Mouse (Mus musculus): ENCODE data around the gene Ddx19a.
A peak's percentile ranks its signal among the peaks of the same experiment; 100 is the strongest.
"Not testable (repeated sequence)": the region's sequence is repeated elsewhere in the genome, so short reads cannot be mapped to it uniquely, and the experiment has no call there.

Gene Ddx19a

DNA sequence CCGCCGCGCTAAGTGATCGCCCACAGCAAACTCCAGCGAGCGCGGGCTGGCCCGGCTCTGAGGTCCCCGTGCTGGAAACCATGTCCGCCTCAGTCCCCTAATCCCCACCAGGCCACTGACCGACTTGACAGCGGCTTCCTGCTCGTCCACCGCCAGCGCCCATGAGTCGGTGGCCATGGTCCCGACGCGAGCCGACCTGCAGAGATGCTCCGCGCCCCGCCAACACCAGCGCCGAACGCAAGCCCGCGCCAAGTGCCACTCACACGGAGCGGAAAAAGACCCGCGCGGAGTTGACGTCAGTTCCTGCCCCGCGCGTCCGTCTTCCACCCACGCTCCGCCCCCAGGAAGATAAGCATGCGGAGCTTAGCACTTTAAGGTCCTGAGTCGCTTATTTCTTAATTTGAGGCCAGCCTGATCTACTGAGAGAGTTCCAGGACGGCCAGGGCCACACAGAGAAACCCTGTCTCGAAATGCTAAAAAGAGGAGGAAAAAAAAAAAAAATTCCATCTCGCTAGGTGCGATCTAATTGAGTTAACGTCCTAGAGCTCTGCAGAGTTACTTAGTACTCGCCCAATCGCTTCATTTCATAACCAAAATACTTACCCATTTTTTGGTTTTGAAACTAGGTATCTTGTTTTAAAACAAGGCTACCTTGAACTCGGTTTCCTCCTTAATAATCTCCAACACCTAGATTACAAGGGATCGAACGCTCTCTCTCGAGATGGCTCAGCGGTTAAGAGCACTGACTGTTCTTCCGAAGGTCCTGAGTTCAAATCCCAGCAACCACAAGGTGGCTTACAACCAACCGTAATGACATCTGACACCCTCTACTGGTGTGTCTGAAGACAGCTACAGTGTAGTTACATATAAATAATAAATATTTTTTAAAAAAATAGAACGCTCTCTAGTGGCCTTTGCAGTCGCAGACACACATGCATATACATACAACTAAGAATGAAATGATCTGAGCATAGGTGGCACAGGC, at the start of gene Ddx19a:
Gene Ddx19a (minus strand): TSS at position 254 of the 985 bp plus-strand sequence.
- DNase-seq (ENCODE audit: low spot score) = peak; percentile 89

DNA sequence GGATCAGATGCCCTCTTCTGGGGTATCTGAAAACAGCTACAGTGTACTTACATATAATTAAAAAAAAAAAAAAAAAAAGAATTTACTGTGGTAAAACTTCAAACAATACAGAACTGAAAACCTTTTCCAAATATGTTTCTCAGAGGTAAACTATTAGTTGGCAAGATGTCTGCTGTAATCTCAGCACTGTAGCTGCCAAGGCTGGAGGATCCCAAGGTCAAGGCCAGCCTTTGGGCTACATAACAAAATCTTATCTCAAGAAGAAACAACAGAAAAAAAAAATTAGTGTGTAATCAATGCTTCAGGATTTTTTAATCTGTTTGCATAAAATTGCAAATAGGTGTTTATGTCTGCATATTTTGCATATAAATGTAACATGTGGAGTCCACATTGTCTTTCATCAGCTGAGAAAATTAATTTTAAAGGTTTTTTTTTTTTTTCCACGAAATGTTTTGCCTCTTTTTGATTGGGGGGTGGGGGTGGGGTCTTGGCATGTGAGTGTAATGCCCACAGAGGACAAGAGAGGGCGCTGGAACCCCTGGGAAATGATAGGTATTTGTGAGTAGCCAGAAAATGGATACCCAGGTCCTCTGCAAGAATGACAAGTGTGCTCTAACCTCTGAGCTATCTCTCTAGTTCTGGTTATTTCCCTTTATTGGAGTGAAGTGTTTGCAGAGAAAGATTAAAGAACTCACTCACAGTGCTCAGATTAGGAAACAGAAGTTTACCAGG, 46.6 kb upstream of the Ddx19a start:
- DNase-seq (ENCODE audit: low spot score) = no peak

DNA sequence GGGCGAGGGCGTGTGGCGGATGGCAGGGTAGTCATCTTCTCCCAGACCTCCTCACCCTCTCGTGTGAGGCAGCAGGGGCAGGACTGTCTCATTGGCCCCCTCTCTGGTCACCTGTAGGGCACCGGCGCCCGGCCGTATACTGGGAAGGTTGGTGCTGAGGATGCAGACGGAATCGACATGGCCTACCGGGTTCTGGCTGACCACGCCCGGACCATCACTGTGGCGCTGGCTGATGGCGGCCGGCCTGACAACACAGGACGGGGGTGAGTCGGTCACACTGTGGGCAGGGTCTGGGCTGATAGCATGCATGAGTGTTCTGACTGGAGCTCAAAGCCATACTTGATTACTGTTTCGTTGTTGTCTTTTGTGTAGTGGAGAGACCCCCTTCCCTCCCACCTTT, 44.9 kb upstream of the Ddx19a start:
- no peak for DNase-seq (ENCODE audit: low spot score)

DNA sequence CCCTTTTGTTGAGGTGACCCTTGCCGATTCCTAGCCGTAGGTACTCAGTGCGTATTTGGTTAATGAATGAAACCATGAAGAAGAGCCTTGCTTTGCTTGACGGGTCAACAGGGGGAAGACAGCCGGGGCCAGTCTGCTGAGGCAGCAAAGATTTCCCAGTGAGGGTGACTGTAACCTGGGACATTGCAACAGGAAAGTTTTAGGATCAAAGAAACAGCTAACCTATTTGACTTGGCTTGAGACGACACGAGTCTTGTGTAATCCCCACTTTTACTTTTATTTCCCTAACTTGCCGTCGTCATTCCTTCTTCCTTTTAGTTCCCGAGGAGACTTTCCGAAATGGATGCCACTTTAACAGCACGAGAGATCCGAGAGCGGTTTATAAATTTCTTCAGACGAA, 39.0 kb upstream of the Ddx19a start:
- no peak for DNase-seq (ENCODE audit: low spot score)

DNA sequence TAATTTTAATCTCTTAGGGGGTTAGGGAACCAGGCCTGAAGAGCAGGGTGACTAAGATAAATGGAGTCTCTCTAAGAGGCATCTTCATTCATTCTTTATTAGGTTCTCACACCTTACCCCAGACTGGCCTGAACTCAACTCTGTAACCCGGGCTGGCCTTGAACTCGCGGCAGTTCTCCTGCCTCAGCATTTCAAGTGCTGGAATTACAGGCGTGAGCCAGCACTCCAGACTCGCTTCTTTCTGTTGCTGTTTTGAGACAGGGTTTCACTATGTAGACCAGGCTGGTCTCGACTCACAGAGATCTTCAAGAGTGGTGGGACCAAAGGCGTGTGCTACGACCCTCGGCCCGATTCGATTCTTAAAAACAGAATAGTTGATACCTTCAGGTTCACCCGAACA, 36.7 kb upstream of the Ddx19a start:
- no peak for DNase-seq (ENCODE audit: low spot score)

DNA sequence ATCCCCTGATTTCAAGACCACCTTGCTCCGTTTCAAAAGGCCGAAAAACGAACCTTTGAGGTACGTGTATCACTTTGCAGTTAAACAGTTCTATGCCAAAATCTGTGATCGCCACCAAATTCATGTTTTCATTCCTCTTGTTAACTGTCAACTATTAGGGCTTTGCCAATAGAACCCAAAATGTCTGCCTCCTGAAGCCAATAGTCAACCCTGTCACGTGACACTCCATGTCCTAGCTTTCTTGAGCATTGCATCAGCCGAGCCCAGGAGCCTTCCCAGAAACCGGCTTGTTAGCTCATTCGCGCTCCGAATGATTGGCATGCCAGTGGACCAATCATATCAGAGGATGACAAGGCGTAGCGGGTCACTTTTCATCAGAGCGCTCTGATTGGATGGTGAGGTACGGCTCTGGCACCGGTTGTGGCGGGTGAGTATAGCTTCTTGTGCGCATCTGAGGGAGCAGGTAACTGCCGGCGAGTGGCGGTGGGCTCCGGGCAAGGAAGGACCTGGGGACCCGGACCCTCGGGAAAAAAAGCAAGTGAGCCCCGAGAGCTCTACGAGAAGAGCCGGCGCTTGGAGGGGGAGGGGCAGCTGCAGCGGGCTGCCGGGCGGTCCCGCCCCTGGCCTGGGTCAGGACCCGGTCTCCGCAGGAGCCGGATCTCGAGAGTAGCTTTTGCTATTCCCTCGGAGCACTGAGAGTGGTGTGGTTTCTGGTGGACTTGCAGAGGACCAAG, 36.0 kb upstream of the Ddx19a start:
- peak; percentile 99 for DNase-seq (ENCODE audit: low spot score)

DNA sequence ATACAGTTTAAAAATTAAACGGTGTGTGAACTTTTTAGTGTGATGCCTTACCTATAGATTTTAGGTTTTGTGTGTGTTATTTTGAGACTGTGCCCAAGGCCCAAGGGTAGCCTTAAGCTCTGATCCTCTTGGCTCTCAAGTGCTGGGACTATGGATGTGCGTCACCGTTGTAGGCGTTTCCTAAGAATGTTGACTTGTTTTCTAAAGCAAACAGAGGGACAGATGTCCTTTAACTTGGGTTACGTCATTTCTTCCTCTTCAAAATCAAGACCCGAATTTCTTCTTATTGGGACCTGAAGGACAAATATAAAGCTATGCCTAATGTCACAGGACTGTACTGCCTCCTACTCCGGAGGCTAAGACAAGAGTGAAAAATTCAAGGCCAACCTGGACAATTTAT, 35.3 kb upstream of the Ddx19a start, which contains the start of gene Aars:
Gene Aars (plus strand): TSS at position 229 of the 400 bp plus-strand sequence.
- no peak for DNase-seq (ENCODE audit: low spot score)

DNA sequence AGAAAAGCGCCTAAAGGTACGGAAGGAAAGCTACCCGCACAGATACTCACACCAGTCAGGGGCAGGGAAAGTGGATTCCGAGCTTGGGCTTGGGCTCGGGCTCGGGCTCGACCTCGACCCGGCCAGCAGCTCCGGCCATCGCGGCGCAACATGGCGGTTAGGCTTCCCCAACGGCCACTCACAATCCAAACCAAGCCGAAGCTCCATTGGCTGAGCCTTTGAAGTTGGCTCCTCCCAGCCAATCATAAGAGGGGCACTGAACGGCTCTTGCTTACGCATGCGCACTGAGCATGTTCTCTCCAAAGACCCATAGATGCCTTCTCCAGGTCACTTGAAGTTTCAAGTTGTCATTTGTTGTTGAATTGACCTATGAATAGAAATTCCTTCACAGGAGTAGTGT, 34.0 kb upstream of the Ddx19a start, which contains the start of gene Ddx19b:
Gene Ddx19b (minus strand): TSS at position 180 of the 400 bp plus-strand sequence.
- DNase-seq (ENCODE audit: low spot score) = no peak

DNA sequence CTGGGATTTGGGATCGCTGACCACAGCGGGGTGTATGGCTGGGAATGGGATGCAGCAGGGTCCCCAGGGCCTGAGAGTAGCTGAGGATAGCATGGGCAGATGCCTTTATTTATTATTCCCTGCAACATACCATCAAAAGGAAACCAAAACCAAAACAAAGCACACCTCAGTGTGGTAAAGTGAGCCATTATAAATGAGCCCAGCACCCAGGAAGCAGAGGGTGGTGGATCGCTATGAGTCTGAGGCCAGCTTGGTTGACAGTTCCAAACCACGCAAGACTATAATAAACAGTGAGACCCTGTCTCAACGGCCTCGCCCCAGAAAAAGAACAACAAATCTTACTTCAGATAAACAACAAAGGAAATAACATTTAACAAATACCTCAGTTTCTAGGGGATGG, 32.4 kb upstream of the Ddx19a start:
- no peak for DNase-seq (ENCODE audit: low spot score)

DNA sequence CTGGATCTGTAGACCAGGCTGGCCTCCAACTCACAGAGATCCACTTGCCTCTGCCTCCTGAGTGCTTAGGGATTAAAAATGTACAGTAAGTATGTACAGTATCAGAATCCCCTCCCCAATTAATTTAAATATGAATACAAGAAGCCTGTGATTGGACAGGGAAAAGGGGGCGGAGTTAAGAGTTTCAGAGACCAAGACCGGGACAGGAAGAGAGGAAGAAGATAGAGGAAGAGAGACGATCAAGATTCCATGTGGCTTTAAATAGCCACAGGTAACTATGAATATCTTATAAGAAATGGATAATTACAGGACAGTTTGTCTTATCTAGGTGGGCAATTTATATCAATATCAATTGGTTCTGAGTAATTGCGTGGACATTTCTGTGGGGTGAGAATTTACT, 32.0 kb upstream of the Ddx19a start:
- no peak for DNase-seq (ENCODE audit: low spot score)

DNA sequence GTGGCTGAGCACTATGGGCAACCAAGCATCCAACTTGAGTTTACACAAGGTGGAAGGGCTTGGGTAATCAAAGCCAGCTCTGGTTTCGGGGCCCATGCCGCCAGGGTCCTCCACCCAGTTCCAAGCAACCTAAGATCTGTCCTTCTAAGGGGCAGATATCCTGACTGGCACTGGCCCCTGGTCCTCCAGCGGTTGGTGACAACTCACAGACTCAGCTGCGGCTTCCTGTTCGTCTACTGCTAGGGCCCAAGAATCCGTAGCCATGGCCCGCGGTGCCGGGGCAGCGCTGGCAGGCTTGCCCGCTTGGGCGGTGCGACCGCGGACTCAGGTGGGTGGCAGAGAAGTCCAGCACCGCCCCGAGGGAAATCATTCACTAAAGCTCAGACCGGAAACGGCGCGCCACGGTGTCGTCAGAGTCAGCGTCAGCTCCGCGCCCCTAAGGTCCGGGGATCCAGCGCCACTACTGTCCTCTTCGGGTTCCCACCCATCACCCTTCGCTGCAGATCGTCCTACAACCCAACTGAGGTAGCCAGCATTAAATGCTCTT, 29.9 kb upstream of the Ddx19a start:
- DNase-seq (ENCODE audit: low spot score) = peak; percentile 88

DNA sequence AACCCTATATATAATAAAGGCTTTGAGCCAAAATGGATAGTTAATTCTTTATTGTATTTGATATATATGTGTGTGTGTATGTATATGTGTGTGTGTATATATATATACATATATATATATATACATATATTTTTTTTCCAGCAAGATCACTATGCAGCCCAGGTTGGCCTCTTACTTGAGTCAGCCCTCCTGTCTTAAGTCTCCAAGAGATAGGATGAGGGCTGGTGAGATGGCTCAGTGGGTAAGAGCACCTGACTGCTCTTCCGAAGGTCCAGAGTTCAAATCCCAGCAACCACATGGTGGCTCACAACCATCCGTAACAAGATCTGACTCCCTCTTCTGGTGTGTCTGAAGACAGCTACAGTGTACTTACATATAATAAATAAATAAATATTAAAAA, 29.0 kb upstream of the Ddx19a start:
- not testable (repeated sequence) for DNase-seq (ENCODE audit: low spot score)

DNA sequence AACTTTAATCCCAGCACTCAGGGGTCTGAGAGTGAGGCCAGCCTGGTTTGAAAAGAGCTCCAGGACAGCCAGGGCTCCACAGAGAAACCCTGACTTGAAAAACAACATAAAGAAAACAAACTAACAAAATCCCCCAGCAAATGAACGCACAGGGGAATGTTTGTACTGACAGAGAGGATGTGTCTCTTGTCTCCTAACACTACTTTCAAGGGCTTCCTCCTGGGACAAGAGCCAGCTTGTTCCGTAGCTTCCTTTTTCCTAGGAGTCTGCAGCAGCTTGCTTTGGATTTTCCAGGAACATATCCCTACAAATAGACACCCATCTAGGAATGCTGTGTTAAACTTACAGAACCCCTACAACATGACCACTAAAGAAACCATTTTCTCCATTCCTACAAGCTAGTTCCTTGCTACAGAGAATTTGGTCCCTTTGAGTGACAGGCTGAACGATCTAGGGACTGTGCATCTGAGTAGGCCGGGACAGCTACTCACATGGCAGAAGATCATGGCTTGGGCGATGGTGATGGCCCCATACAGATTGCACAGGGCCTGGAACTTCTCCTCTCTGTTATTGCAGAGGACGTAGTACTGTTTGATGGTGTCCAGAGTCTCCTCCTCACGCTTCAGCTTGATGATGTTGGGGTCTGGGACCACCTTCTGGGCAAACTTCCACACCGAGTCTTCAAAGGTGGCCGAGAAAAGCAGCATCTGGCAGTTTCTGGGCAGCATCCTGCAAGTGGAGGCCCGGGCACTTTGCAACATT, 12.8 kb upstream of the Ddx19a start:
- DNase-seq (ENCODE audit: low spot score) = not testable (repeated sequence)

DNA sequence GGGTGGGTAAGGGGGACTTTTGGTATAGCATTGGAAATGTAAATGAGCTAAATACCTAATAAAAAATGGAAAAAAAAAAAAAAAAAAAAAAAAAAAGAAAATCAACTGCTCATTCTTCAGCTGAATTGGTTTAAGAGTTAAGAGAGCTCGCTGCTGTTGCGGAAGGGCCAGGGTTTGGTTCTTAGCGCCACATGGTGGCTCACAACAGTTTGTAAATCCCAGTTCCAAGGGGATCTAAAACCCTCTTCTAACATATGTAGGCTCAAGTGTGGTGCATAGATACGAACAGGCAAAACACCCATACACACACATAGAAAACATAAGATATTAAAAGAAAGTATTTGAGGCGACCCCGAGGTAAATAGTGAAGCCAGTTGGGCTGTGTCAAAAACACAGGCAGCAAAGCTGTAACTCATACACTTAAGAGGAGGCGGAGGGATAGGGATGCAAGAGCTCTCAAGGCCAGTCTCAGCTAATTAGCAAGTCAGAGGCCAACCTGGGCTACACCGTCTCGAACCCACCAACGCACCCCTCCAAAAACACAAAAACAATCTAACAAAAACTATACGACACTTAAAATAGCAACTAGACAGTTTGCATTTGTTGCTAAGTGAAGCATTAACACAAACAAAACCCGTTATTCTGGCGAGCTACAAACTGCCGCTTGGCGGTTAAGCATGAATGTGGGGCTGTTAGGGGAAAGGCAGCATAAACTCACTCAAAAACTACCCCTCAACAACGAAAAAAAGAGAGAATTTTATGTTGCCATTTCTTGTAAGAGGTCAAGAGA, 764 bp downstream of the Ddx19a start:
- no peak for DNase-seq (ENCODE audit: low spot score)

DNA sequence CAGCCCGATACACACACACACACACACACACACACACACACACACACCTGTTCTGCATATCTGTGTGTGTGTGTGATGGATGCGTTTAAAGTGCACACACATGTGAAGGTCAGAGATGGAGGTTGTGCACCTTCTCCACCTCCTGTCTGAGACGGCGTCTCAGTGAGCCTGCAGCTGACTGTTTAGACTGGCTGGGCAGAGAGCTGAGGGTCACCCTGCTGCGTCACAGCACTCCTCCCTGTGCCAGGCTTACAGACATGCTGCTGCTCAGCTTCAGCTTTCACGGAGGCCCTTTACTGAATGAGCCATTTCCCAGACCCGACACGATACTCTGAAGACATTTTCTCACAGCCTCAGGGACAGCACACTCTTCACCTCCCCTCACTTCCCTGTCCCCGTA, 7.6 kb downstream of the Ddx19a start:
- DNase-seq (ENCODE audit: low spot score) = no peak

DNA sequence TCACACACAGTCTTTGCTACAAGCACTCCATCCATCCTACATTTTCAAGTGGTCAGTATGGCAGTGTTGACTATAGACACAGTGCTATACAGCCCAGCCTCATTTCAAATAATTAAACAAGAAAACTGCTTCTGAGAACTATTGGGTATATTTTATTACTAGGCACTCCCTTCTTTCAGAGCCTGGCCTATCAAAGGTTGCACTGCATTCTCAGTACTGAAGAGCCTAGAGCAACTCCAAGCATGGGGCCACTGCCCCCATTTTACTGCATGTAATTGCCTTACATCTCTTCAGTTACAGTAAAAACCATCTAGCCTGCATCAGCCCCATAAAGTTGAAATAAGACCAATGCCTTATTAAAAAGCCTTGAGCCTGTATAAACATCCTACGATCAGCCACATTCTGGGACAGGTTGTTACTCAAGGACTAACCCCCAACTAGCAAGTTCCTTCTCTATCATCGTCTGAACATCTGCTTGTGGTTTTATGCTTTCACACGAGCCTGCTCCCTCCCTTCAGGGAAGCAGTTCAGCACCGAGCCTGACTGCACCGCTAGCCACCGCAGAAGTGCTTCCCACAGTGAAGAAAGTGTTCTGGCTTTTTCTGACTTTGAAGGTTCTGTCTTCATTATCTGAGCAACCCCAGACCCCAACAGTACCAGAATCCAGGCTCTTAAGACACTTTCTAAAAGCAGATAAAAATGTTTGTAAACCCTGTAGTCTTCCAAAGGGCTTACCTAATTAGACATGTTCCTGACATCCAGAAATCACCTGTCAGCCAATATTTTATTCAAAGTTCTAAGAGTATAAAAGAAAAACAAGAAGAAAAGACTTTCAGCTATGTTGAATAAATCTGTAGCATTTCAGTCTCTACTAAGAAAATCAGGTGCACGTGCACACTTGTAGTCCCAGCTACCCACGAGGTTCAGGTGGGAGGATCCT, 9.5 kb downstream of the Ddx19a start:
- DNase-seq (ENCODE audit: low spot score) = no peak

DNA sequence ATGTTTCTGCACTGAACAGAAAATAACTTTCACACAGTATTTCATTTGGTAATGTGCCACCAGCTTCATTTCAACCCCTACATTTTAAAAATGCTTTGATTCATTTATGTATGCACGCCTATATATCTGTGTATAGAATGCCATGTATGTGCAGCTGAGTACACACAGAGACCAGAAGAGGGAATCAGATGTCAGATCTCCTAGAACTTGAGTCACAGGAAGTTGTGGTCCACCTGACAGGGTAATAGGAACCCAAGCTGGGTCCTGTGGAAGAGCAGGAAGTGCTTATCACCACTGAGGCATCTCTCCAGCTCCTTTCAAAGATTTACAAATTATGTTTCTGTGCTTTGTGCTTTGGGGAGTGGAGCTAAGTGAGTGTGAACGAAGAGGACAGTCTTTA, 16.3 kb downstream of the Ddx19a start:
- DNase-seq (ENCODE audit: low spot score) = no peak

DNA sequence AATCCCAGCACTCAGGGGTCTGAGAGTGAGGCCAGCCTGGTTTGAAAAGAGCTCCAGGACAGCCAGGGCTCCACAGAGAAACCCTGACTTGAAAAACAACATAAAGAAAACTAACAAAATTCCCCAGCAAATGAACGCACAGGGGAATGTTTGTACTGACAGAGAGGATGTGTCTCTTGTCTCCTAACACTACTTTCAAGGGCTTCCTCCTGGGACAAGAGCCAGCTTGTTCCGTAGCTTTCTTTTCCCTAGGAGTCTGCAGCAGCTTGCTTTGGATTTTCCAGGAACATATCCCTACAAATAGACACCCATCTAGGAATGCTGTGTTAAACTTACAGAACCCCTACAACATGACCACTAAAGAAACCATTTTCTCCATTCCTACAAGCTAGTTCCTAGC, 19.6 kb downstream of the Ddx19a start:
- not testable (repeated sequence) for DNase-seq (ENCODE audit: low spot score)

DNA sequence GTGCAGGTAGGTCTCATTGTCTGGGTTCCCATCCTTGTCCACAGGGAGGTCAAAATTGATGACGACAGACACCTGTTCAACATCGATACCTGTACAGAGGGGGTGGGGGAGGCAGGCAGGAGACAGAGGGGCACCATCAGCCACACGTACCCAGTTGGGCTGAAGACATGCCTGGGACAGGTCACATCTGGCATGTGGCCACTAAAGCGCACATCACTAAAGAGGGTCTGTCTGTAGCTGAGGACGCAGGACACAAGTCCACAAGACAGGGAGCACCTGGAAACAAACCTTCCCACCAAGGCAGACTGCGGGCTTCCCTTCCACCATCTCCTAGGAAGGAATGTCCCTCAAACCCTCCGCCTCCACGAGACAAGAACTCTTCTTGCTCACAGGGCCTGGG, 21.1 kb downstream of the Ddx19a start:
- DNase-seq (ENCODE audit: low spot score) = not testable (repeated sequence)
